Mouse (Mus musculus) induced T-regulatory cell, adult 2 months (primary cell): ENCODE data around the gene Gm5447.
A peak's percentile ranks its signal among the peaks of the same experiment; 100 is the strongest.

Experiments
- DNase-seq: peaks from one replicate; pipeline ENCODE4 v3.0.0-alpha.2; 2012; ENCODE audit warnings: low read depth

Gene Gm5447

DNA sequence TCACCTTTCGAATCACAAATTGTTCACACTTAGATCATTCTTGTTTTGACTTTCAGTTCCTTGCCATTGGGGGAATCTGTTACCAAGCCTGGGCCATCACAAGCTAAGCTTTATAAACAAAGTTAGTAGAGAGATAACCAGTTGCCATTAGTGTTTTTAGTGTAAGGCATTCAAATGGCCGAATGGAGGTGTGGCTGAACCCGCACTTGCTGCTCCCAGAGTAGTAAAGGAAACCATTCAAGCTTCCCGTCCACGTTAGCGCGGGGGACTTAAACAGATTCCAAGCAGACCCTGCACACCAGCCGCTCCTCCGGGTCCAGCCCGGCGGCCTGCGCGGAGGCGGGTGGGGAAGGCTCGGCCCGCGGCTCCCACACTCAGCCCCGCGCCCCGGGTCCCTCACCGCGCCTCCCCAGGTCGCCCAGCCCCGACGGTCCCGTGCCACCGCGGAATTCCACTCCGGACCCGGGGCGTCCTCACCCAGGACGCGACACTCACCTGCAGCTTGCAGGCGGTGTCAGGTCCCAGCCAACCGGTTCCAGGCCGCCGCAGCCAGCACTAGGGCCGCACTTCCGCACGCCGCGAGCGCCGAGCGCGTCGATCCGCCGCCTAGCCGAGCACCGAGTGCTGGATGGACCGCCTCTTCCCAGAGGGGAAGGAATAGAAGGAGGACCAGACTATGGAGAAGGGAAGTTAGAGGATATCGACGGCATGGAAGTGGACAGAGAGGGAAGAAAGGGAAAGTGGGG lies at the start of gene Gm5447, which contains the start of gene Exoc2:
Gm5447 (plus strand) TSS at position 704 of the 746 bp plus-strand sequence.
Exoc2 (minus strand) TSS at position 593 of the 746 bp plus-strand sequence.
- peak; percentile 87 for DNase-seq

DNA sequence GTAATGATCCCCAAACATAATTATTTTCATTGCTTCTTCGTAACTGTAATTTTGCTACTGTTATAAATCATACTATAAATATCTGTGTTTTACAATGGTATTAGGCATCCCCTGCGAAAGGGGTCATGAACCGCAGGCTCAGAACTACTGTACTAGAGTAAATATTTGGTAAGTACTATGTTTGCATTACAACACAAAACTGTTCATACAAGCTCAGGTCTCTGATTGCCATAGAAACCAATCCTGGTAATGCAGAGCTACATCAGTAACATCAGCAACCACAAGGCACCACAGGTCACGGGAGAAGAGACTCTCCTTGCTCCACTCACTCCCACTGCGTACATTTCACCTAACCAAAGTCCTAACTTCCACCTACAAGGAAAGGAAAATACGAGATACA lies 49.7 kb upstream of the Gm5447 start:
- DNase-seq: no peak

DNA sequence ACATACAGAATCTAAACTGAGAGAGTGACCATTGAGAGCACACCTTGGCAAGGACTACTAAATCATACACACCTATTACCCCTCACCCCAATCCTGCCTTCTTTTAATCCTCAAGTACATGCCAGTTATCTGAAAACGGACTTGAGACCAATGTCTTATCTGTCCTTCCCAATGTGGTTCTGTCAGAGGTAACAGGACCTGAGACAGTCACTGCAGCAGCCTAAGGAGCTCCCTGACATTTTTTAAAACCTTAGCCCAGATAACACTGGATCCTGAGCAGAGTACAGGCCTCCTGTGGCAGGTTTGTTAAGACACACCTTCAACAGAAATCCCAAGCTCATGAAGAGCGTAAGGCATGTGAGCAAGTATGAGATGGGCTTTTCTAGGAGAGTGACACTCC lies 44.9 kb upstream of the Gm5447 start:
- DNase-seq: no peak

DNA sequence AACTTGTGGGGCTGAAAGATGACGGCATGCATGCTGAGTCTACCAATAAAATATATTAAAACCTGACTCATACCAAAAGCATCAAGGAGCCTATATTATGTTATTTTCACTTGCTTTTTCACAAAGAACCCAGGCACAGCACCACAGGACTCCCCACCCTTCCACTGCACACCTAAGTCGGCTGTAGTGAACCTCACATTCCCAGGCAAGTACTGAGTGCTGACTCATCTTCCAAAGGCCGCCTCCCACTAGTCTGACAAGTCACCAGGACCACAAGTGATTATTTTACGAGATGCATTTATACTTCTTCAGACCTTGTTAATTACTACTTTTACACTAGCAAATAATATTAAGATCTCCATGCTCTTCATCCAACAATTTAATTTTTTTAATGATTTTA lies 42.4 kb upstream of the Gm5447 start:
- peak; percentile 56 for DNase-seq

DNA sequence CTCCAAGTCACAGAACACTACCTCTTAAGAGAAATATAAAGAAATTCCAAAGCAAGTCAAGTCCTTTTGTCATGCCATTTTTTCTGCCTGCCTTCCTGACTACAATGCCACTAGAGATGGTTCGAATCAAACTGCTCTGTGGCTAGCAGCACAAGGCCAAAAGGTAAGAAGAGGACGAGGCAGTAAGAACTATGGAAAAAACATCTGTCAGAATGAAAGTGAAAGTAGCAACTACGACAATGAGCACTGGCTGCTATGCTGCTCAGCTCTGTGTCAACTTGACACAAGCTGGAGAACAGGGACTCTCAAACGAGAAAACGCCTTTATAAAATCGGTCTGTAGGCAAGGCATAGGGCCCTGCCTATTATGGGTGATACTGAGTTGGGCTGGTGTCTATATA lies 41.0 kb upstream of the Gm5447 start:
- peak; percentile 91 for DNase-seq

DNA sequence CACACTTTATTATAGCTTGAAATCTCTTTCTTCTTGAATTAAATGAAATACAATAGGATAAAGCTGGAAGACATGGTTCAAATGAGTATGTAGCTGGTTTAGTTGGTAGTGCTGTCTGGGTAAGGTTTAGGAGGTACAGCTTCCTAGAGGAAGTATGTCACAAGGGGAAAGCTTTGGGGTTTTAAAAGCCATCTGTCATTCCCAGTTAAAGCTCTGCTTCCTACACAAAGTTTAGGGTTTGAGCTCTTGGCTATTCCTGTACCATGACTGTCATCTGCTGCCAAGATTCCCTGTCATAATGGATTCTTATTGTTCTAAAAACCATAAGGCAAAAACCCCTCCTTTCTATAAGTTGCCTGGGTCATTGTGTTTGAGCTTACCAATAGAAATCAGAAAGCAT lies 28.2 kb upstream of the Gm5447 start:
- no peak for DNase-seq

DNA sequence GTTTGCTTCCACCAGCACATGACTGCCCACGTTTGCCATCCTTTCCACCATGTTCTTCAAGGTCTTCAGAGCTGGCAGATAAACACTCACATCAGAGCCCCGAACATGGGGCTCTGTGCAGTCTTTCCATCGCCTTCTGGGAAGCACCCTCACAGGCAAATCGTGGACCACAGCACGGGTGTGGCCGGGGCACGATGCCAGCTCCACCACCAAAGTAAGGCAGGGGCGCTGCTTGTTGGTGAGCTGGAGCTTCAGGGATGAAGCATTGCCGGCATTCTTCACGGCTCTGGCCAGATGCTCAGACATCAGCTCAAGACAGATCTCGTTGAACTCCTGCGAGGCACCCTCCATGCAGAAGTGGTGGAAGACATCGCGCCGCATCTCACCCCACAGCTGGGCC lies 26.9 kb upstream of the Gm5447 start:
- no peak for DNase-seq

DNA sequence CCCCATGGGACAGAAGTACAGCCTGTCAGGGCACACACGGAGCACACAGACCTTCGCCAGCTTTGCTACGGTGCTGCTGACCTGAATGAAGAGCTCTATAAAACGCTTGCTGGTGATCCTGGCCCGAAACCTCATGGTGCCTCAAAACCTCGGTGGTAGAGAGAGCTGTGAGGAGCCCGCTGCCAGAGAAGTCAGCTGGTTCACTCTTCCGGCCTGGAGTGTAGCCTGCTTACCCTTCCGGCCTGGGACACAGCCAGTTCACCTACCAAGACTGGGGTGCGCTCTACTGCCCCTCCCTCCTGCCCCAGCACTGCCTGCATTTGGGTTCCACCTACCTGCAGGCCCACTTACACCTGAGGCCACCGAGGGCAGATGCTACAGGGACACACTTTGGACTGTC lies 26.5 kb upstream of the Gm5447 start, which contains the start of gene Hus1b:
Hus1b (minus strand) TSS at position 220 of the 400 bp plus-strand sequence.
- DNase-seq: no peak

DNA sequence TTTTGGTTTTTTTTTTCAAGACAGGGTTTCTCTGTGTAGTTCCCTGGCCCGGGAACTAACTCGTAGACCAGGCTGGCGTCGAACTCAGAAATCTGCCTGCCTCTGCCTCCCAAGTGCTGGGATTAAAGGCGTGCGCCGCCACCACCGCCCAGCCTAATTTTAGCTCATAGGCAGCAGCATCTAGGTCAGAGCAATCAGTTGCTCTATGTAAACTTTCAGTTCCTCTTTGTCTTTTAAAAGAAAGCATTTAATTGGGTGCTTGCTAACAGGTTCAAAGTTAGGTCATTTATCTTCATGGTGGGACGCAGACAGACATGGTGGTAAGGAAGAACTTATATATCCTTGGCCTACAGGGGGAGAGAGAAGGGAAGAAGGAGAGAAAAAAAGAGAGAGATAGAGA lies 24.8 kb upstream of the Gm5447 start:
- DNase-seq: no peak

DNA sequence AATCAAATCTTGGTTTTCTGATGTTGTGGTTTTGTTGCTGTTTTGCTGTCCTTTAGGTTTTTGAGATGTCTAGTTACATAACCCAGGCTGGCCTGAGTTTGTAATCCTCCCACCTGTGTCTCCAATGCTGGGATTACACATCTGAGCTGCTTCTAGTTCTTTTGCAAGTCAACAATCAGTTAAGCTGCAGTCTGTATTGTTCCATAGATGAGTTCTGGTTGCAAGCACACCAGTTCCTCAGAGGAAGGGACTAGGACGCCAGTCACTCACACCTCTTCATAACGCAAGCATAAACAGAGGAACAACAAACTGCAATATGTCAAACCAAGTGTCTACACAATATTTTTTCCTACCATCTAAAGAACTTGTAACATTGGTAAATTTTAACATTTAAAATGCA lies 22.0 kb upstream of the Gm5447 start:
- DNase-seq: no peak

DNA sequence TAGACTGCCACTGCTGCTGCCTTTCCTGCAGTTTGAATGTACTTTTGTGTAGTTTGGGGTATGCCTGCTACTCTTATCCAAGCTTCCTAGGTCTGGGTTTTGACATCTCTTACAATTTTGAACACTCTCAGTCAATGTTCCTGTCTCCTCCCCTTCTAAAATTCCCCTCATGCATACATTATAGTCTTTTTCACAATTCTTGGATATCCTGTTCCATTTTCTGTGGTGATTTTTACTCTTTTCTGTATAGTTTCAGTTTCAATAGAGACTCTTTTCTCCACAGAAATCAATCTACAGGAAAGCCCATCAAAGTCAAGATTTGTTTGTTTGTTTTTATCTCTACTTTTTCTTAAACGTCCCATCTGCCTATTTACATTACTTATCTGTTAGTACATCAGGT lies 20.4 kb upstream of the Gm5447 start:
- peak; percentile 63 for DNase-seq

DNA sequence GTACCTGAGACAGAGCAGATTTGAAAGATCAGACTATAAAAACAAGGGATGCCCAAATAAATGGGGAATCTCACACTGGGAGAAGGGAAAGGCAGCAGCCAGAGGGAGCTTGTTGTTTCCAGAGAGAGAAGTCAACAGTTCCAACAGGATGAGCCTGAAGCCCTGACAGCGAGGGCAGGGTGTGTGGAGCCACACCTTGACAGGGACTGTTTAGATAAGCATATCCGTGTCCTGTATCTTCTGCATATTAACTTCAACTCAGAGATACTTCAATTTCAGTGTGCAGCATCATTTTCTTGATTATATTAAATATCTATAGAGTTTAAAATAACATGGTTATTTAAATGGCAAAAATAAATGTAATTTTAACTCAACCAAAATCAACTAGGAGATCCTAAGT lies 13.3 kb upstream of the Gm5447 start:
- DNase-seq: no peak

DNA sequence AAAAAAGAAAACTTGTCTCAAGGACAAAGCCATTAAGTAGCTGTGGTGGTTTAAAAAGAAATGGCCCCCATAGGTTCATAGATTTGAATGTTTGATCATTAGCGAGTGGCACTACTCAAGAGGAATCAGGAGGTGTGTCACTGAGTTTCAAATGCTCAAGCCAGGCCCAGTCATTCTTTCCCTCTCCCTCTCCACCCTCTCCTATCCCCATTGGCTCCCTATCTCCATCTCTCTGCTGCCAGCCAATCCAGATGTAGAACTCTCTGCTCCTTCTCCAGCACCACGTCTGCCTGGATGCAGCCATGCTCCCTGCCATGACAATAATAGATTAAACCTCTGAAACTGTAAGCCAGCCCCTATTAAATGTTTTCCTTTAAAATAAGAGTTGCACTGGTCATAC lies 12.1 kb upstream of the Gm5447 start:
- no peak for DNase-seq

DNA sequence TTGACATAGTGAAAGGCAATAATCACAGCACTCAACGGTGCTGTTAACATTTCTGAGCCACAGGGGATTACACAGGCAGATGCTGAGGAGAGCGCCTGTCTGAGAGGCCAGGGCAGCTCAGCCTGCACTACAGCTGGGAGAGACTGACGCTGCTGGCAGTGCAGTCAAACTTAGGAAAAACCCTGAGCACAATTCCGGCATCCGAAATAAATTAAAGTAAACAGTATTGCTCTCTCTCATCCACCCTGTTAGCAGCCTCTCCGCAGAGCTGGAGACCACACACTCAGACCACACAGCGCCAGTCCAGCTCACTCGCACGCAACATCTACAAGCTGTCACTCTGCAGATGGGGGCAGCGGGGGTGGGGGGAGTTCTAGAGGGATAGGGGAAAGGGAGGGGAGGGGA lies 7.5 kb upstream of the Gm5447 start:
- DNase-seq: no peak

DNA sequence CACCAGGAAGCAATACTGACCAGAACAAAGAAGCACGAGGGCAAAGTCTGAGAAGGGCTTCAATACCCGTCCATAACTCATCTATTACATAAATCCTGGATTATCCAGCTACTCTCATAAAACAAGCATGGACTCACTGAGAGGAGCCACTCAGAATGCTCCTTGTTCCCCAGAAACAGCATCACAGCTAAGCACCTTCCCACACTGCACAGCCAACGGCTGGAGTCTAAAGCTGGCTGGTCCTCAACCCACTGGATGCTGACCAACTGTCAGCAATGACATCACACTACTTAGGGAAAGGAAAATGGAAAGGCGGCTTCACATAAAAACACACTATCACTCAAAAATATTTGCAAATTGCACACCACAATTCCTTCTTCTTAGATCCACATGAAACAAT lies 5.7 kb upstream of the Gm5447 start:
- no peak for DNase-seq

DNA sequence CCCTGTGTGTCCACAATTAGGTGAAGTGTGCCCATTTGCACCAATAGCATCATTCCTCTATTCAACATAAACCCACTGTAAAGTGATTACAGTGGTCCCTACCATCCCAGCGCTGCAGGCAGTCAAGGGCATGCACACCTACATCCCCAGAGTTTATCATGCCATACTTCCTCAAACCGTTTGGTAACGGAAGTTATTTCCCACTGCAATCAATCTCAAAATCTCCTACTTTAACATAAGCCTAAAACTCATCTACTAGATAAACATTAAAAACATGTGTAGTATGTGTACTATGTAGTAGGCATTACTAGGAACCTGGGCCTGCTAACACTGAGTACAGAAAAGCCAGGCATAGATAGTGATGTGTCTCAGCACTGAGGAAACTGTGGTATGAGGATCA lies 3.0 kb upstream of the Gm5447 start:
- DNase-seq: peak; percentile 25

DNA sequence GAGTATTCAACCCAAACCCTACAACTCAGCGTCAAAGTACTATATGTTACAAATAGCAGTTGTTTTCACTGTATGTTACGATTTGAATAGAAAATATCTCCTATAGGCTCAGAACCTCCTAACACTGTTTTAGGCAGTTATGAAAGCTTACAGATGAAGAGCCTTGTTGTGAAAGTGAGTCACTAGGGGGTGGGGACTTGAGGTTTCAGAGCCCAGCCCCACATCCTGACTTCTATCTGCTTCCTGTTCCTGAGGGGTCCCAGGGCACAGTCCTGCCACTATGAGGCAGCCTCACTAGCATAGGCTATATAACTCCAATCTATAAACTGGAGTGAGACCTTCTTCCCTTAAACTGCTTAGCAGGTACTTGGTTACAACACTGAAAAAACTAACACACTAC lies 1.9 kb upstream of the Gm5447 start:
- peak; percentile 90 for DNase-seq

DNA sequence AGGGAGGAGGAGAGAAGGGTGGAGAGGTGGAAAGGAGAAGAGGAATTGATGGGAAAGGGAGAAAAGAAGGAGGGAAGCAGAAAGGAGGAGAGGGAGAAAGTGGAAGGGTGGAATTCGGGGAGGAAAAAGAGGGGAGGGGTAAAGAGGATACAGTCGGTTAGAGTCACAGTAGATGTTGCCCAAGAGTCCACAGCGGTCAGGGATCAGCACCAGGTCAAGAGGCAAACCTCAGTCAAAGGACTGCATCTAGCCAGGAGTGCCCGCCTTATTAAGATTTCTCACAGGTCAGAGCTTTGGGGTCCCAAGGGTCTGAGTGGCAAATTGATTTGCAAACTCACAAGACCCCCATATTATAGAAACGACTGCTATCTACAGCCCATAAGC lies 235 bp downstream of the Gm5447 start:
- no peak for DNase-seq

DNA sequence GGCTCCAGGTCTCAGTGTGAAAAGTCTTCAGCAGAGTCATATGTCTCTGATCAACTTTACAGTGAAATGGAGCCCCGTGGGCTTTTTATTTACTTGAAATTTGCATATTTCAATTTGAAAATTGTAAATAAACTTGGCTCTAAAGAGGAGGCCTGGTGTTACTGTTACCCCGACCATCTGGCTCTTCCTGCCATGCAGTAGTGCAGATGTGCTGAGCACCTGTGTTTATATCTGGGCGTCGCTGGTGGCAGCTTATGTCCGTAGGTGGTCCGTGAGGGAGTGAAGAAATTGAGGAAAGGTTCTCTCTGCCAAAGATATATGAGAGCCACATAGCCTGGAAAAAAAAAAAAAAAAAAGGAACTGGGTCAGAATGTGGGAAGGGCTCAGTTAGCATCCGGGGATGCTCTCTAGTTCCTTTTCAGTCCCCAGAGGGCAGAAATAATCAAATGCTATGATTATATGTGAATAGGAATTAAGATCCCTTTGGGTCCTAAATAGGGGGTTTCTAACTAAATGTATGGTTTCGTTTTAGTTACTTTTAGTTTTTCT lies 2.6 kb downstream of the Gm5447 start:
- no peak for DNase-seq

DNA sequence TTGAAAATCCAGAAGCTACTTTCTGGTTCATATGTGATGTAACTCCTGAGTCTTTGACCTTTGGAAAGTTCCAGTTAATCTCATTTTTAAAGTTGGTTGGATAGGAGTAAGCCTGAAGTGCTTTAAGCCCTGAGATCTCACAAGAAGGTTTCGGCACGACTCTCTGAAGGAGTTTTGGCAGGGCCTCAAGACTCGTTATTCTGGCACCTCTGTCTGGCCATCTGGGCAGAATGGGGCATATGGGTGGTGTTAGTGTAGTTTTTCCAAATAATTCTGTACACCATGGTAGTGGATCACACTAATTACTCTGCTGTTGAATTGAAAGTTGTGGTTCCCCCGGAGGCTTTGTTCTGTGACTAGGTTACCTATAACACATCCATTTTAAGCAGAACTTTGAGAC lies 4.2 kb downstream of the Gm5447 start:
- no peak for DNase-seq

DNA sequence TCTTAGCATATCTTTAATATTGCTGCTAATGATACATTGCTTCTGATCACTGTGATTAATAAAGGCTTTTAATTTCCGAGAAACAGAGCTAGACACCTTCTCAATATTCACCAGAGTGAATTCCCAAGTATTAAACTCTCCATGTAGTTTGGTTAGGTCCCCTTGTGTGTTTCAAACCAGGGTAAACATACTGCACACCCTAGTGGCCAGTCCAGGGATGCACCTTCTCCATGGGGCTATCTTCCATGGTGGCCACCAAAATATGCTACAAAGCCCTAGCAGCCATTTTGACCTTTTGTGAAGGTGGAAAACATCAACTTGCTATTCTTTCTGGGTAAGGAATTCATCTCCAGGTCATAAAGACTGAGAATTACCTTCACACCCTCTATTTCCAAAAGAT lies 7.7 kb downstream of the Gm5447 start:
- peak; percentile 78 for DNase-seq

DNA sequence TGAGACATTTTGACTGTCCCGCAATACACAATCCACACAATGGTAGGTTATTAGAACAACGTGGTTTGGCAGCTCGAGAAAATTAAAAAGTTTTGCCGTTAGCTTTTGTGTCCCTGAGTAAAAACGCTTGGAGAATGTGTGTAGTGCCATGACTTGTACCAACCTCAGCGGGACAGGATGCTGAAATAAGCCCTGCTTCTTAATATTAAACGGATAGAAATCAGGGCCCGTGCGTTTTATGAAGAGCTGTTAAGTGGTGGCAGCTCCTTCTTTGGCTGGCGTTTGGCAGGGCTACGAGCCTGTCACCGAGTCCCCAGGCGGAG lies 11.2 kb downstream of the Gm5447 start:
- peak; percentile 45 for DNase-seq

DNA sequence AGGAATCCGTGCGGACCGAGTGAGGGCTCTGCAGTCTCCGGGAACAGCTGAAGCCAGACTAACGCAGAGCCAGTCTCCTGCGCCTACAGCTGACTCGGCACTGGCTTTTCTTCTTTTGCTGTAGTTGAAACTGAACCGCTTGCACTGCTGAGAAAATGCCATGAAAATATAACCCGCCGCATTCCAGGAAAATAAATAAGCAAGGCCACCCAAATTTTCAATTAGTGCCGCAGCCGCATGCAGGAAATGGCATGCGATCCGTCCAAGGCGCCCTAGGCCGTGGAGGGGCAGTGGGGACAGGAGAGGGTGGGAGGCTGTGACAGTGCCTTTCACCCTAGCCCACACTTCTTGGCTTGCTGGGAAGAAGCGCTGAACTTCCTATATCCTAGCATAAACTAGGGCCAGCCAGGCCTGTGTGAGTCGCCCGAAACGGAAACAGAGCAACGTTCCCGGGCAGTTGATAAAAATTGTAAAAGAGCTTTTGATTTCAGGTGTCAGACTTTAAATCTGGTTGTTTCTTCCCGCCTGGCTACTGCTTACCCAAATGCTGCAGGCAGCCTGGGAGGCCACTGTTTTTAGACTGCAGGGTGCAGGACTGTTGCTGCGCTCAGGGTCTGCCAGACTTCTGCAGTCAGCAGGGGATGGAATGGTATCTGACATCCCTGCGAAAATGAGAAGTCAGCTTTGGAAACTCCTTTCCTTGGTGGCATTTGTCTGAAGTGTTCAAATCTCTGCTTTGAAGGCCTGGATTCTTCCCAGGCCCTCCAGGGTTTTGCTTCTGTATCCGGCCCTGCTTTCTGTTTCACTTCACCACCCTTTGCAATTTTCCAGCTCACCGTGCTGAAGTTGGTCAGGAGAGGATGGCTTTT lies 11.8 kb downstream of the Gm5447 start:
- DNase-seq: peak; percentile 56
